Mouse (Mus musculus): Measurements from ENCODE around the gene Thbs4. TPM values are rescaled to one million over a fixed set of nuclear protein-coding genes. Genes with fewer than 3 reads are reported as not detected.

The Thbs4 gene
- polyA plus RNA-seq, 1 experiment = not detected

GRCm38 (mm10) chr13:92711821-92712220, 82.8 kb downstream of the Thbs4 start:
- Histone ChIP-seq H3ac (ENCODE audit: control insufficient read depth, insufficient read length, low read depth) (no peak overlapping the region), H3K27me3 (ENCODE audit: control insufficient read depth, insufficient read depth, insufficient read length) (no peaks in the 10 kb centered on the region), H3K79me2 (ENCODE audit: control insufficient read depth, insufficient read depth) (no peaks in the 10 kb centered on the region), H3K79me3 (ENCODE audit: low read depth) (no peaks in the 10 kb centered on the region), H3K36me3 (ENCODE audit: control insufficient read depth, insufficient read depth) (no peaks in the 10 kb centered on the region), H3K4me3 (ENCODE audit: insufficient read depth, poor library complexity, severe bottlenecking) (no peak overlapping the region)
- TF ChIP-seq CTCF (IDR thresholded peaks at IDR 0.05; ENCODE audit: control insufficient read depth, insufficient read depth, insufficient read length) (no peak), CEBPB (IDR thresholded peaks at IDR 0.05; ENCODE audit: low read depth) (no peak), USF1 (IDR thresholded peaks at IDR 0.05; ENCODE audit: low read depth) (no peak), MYOG (IDR thresholded peaks at IDR 0.05; ENCODE audit: control insufficient read depth, extremely low read depth, insufficient read length) (no peak)

GRCm38 (mm10) chr13:92710361-92710760, 84.3 kb downstream of the Thbs4 start:
- Histone ChIP-seq H3K79me2 (ENCODE audit: control insufficient read depth, insufficient read depth) (no peaks in the 10 kb centered on the region), H3ac (ENCODE audit: control insufficient read depth, insufficient read length, low read depth) (no peak overlapping the region), H3K27me3 (ENCODE audit: control insufficient read depth, insufficient read depth, insufficient read length) (no peaks in the 10 kb centered on the region), H3K4me3 (ENCODE audit: insufficient read depth, poor library complexity, severe bottlenecking) (no peak overlapping the region), H3K36me3 (ENCODE audit: control insufficient read depth, insufficient read depth) (no peaks in the 10 kb centered on the region), H3K79me3 (ENCODE audit: low read depth) (no peaks in the 10 kb centered on the region)
- TF ChIP-seq FOSL1 (IDR thresholded peaks at IDR 0.05; ENCODE audit: insufficient read depth, low read length, poor library complexity, severe bottlenecking) (no peak), MAX (IDR thresholded peaks at IDR 0.05) (no peak), CTCF (IDR thresholded peaks at IDR 0.05; ENCODE audit: control insufficient read depth, insufficient read depth, insufficient read length) (no peak), USF1 (IDR thresholded peaks at IDR 0.05; ENCODE audit: low read depth) (no peak), MYOD1 (IDR thresholded peaks at IDR 0.05; ENCODE audit: control insufficient read depth, insufficient read length, low read depth) (no peak), CEBPB (IDR thresholded peaks at IDR 0.05; ENCODE audit: low read depth) (no peak), MYOG (IDR thresholded peaks at IDR 0.05; ENCODE audit: control insufficient read depth, extremely low read depth, insufficient read length) (no peak)

- Histone ChIP-seq H3K27me3 (ENCODE audit: control insufficient read depth, insufficient read depth, insufficient read length) (no peaks in the 10 kb centered on the region), H3K4me3 (ENCODE audit: insufficient read depth, poor library complexity, severe bottlenecking) (no peak overlapping the region), H3K36me3 (ENCODE audit: control insufficient read depth, insufficient read depth) (no peaks in the 10 kb centered on the region), H3K79me3 (ENCODE audit: low read depth) (no peaks in the 10 kb centered on the region), H3K79me2 (ENCODE audit: control insufficient read depth, insufficient read depth) (no peaks in the 10 kb centered on the region), H3ac (ENCODE audit: control insufficient read depth, insufficient read length, low read depth) (no peak overlapping the region)
- no peak for TF ChIP-seq MYOG (IDR thresholded peaks at IDR 0.05; ENCODE audit: control insufficient read depth, extremely low read depth, insufficient read length)
- no peak for TF ChIP-seq MAX (IDR thresholded peaks at IDR 0.05)
- TF ChIP-seq CTCF (IDR thresholded peaks at IDR 0.05; ENCODE audit: control insufficient read depth, insufficient read depth, insufficient read length) = no peak
- TF ChIP-seq MYOD1 (IDR thresholded peaks at IDR 0.05; ENCODE audit: control insufficient read depth, insufficient read length, low read depth) = no peak
- TF ChIP-seq FOSL1 (IDR thresholded peaks at IDR 0.05; ENCODE audit: insufficient read depth, low read length, poor library complexity, severe bottlenecking) = no peak
- TF ChIP-seq USF1 (IDR thresholded peaks at IDR 0.05; ENCODE audit: low read depth) = no peak
- no peak for TF ChIP-seq CEBPB (IDR thresholded peaks at IDR 0.05; ENCODE audit: low read depth)
Measured at GRCm38 (mm10) chr13:92709535-92709934, 85.1 kb downstream of the Thbs4 start.

GRCm38 (mm10) chr13:92708466-92708865, 86.2 kb downstream of the Thbs4 start:
- Histone ChIP-seq H3K4me3 (ENCODE audit: insufficient read depth, poor library complexity, severe bottlenecking) (no peak overlapping the region), H3K79me3 (ENCODE audit: low read depth) (no peaks in the 10 kb centered on the region)
- TF ChIP-seq CTCF (IDR thresholded peaks at IDR 0.05; ENCODE audit: control insufficient read depth, insufficient read depth, insufficient read length) = no peak

GRCm38 (mm10) chr13:92707941-92708340, 86.7 kb downstream of the Thbs4 start:
- H3K36me3 ChIP-seq (ENCODE audit: control insufficient read depth, insufficient read depth) = no peaks in the 10 kb centered on the region
- no peaks in the 10 kb centered on the region for H3K27me3 ChIP-seq (ENCODE audit: control insufficient read depth, insufficient read depth, insufficient read length)
- H3K79me2 ChIP-seq (ENCODE audit: control insufficient read depth, insufficient read depth) = no peaks in the 10 kb centered on the region
- TF ChIP-seq MAX (IDR thresholded peaks at IDR 0.05) = no peak
- no peak for TF ChIP-seq USF1 (IDR thresholded peaks at IDR 0.05; ENCODE audit: low read depth)
- TF ChIP-seq FOSL1 (IDR thresholded peaks at IDR 0.05; ENCODE audit: insufficient read depth, low read length, poor library complexity, severe bottlenecking) = no peak
- TF ChIP-seq CEBPB (IDR thresholded peaks at IDR 0.05; ENCODE audit: low read depth) = no peak
- no peak for TF ChIP-seq CTCF (IDR thresholded peaks at IDR 0.05; ENCODE audit: control insufficient read depth, insufficient read depth, insufficient read length)
- H3K4me3 ChIP-seq (ENCODE audit: insufficient read depth, poor library complexity, severe bottlenecking) = no peak overlapping the region
- H3ac ChIP-seq (ENCODE audit: control insufficient read depth, insufficient read length, low read depth) = no peak overlapping the region
- no peaks in the 10 kb centered on the region for H3K79me3 ChIP-seq (ENCODE audit: low read depth)

More at GRCm38 (mm10) chr13:92708466-92708865, 86.2 kb downstream of the Thbs4 start:
- Histone ChIP-seq H3K79me2 (ENCODE audit: control insufficient read depth, insufficient read depth) (no peaks in the 10 kb centered on the region), H3K36me3 (ENCODE audit: control insufficient read depth, insufficient read depth) (no peaks in the 10 kb centered on the region), H3ac (ENCODE audit: control insufficient read depth, insufficient read length, low read depth) (no peak overlapping the region), H3K27me3 (ENCODE audit: control insufficient read depth, insufficient read depth, insufficient read length) (no peaks in the 10 kb centered on the region)

GRCm38 (mm10) chr13:92706342-92707061, 88.1 kb downstream of the Thbs4 start:
- H3K36me3 ChIP-seq (ENCODE audit: control insufficient read depth, insufficient read depth) = no peaks in the 10 kb centered on the region
- no peaks in the 10 kb centered on the region for H3K27me3 ChIP-seq (ENCODE audit: control insufficient read depth, insufficient read depth, insufficient read length)
- TF ChIP-seq MAX (IDR thresholded peaks at IDR 0.05) (no peak), MYOD1 (IDR thresholded peaks at IDR 0.05; ENCODE audit: control insufficient read depth, insufficient read length, low read depth) (no peak), MYOG (IDR thresholded peaks at IDR 0.05; ENCODE audit: control insufficient read depth, extremely low read depth, insufficient read length) (no peak)
- no peaks in the 10 kb centered on the region for H3K79me2 ChIP-seq (ENCODE audit: control insufficient read depth, insufficient read depth)
- no peak overlapping the region for H3ac ChIP-seq (ENCODE audit: control insufficient read depth, insufficient read length, low read depth)
- no peaks in the 10 kb centered on the region for H3K79me3 ChIP-seq (ENCODE audit: low read depth)
- no peak overlapping the region for H3K4me3 ChIP-seq (ENCODE audit: insufficient read depth, poor library complexity, severe bottlenecking)

All from C2C12 (cell line).